Mouse (Mus musculus) megakaryocyte, embryonic 14.5 days (primary cell): ENCODE data around the gene Milr1.

Experiments used
- FLI1 ChIP-seq: IDR thresholded peaks from 2 replicates; pipeline ENCODE4 v1.6.1; 2012; ENCODE audit warnings: low read length, inconsistent platforms, mixed read lengths
- GATA1 ChIP-seq: IDR thresholded peaks from 3 replicates; pipeline ENCODE4 v1.6.1; 2012; ENCODE audit warnings: mixed read lengths, low read length, inconsistent platforms, borderline replicate concordance

- TF ChIP-seq GATA1 (no peak), FLI1 (no peak)
Observed at GRCm38 (mm10) chr11:106814601-106815320, 63.7 kb downstream of the Milr1 start.
